Mouse (Mus musculus) kidney, adult 8-10 months (tissue): ENCODE data around the gene Myom1.

Experiments used
- DNase-seq, 2 experiments: peaks; one replicate each; pipeline ENCODE4 v3.0.0; 2022

The Myom1 gene

DNA sequence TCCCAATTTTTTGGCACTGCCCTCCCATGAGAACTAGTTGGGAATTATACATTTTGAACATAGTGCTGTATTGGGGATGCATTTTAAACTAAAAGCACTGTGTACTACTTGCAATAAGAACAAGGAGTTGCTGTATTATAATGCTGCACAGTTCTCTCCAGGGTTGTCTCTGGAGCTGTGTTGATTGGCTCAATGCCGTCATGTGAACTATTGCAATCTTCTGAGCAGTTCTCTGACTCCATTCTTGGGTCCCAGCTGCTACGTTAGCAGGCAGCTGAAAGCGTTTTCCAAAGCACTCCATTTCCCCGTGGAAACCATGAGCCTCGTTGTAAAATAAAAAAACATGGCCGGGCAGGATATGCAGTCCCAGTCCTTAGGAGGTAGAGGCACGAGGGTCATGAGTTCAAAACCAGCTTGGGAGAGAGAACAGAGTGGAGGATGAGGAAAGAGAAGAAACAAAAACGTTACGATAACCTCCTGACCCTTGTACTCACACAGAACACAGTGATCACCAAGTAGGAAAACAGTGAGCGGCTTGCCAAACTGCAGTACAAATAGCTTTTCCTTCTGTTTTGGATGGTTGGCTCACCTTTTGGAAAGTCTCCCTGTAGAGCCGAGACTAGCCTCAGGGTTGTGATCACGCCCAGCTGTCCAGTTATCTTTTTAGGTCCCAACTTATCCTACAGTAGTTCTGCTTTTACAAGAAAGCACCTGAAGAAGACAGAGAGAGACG is 60.6 kb downstream of the Myom1 start:
- DNase-seq = no peak

DNA sequence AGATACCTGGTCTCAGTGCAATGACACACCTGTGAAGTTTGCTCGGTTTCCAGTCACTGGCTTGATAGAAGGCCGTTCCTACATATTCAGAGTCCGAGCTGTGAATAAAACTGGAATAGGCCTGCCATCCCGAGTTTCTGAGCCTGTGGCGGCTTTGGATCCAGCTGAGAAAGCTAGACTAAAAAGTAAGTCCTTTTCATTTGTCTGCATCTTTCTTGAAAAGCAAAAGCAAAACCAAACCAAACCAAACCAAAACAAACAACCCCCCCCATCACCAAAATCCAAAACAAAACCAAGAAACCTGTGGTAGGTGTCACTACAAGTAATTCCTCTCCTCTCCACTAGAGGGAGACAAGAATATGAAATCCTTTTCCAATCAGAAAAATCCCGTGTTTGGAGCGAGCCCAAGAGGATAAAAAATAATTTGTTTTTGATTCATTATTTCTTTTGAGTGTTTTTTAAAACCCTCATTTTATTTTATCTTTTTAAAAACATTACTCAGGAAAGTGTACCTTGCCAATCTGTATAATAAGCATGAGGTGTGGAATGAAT is 62.1 kb downstream of the Myom1 start:
- DNase-seq = peak in 1 of 2 experiments; percentile 7

GRCm38 (mm10) chr17:71065127-71065526 is 62.7 kb downstream of the Myom1 start:
- DNase-seq = no peak

DNA sequence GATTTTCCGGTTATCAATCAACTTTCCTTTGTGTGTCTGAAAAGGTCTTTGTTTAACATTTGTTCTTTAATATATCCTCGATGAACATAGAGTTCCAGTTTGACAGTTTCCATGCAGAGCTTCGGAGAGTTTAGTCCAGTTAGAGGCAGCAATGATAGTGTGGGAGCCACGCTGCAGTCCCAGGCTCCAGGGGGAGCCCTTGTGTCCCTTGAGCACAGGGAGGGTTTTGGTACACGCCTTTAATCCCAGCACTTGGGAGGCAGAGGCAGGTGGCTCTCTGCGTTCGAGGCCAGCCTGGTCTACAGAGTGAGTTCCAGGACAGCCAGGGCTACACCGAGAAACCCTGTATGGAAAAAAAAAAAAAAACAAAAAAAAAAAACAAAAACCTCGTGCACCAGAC is 66.7 kb downstream of the Myom1 start:
- DNase-seq = peak in 1 of 2 experiments; percentile 13

DNA sequence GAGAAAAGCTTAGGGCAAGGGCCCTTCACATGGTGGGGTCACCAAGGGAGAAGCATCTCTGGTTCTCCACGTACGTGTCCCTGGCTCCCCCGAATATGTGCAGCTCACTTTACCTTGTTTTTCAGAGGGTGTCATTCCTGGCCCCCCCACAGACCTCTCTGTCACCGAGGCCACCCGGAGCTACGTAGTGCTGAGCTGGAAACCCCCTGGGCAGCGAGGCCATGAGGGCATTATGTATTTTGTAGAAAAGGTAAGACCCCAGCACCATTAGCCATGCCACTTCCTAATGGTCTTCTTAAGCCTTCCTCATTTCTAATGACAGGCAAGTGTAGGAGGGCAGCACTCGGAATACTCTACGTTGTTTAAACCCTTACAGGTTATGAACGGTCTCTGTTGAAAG is 69.5 kb downstream of the Myom1 start:
- no peak for DNase-seq

DNA sequence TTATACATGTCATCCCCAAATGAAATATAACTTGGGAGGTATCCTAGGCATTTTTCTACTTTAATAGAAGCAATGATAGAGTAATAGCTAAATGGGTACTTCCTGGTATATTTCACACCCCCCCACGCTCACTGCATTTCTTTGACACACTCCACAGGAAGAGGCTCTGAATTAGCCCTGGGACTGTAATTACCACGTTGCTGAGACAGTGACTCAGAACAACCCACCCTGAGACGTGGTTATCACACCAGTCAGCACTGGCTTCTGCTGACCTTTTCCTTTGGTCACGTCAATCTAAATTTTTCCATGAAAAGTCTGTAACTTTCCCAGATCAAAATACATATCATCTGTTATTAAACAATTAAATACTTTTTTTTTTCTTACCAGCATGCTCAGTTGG is 72.0 kb downstream of the Myom1 start:
- no peak for DNase-seq

GRCm38 (mm10) chr17:71081986-71082385 is 79.6 kb downstream of the Myom1 start:
- DNase-seq = no peak

DNA sequence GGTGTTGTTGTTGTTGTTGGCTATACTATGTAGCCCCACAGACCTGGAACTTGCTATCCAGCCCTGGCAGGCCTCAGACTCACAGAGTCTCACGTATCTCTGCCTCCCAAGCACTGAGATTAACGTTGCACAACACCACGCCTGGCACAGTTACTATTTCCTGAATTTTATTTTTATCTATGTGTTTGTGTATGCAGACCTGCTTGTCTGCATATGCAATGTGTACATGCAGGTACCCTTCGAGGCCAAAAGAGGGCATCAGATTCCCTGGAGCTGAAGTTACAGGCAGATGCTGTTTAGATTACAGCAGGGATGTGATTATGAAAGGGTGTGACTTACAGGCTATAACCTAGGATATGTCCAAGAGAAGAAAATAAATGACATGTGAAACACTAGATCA is 84.5 kb downstream of the Myom1 start:
- DNase-seq = no peak

DNA sequence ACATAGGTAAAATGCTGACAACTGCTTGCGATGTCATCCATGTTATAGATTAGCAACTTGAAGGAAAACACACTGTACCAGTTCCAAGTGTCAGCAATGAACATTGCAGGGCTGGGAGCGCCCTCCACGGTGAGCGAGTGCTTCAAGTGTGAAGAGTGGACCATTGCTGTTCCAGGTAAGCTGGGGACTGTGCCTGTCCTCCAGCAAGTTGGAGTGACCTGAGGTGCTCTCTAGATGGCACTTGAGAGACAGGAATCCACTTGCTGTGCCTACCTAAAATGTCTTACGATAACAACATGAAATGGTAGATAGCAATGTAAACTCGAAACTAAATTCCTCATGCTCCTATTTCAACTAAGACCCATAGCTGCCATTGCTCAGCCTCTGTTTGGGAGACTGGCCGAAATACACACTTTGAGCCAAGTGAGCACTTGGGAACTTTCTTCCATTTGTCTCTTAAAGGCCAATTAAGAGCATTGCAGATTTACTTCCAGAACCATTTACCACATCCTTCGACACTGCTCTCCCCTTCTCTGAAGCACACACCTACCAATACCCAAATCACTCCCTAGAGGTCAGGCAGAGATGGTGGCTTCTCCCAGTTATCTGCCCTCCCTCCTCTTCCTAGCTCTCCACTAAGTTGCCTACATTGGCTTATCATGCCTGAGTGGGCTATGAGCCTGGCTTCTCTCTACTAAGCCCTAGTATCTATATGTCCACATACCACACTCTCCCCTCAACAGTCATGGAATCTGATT is 85.1 kb downstream of the Myom1 start:
- peak in 1 of 2 experiments; percentile 48 for DNase-seq

GRCm38 (mm10) chr17:71088154-71088521 is 85.7 kb downstream of the Myom1 start:
- DNase-seq = no peak

DNA sequence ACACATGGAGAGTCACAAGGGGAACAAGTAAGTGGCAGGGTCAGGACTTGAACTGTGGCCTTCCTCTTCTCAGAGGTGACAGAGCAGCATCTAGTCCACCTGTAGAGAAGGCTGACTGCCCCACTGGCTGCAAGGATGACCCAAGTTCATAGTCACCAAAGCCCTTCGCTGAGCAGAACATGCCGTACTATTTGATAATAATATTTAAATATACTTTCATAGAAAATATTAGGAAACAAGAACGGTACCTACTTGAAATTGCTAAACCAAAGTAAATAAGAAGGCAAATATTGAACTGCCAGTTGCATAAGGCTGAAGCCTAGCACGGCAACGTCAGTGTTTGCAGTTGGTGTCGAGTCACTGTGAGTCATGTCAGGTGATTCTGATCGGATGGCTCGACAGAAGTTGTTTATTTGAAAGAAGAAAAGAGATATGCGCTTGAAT is 86.6 kb downstream of the Myom1 start:
- no peak for DNase-seq

- peak; percentile 82 to 86 for DNase-seq
These were observed 87.5 kb downstream of the Myom1 start for GRCm38 (mm10) chr17:71089781-71090480.

DNA sequence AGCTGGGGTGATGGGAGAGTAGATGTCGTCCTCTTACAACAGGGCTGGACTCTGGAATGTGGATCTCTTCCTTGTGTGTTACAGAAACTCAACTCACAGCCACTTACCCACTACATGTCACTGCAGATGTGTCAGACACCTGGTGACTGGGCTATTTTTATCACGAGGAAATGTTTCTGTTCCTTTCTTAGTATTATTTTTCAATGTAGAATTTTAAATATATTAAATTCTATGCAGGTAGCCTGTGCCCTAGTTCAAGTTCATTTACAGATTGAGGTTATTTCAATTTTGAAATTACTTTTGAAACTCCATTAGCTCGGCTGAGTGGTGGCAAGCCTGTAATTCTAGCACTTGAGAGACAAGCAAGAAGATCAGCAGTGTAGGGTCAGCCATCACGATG is 88.6 kb downstream of the Myom1 start:
- DNase-seq = no peak

DNA sequence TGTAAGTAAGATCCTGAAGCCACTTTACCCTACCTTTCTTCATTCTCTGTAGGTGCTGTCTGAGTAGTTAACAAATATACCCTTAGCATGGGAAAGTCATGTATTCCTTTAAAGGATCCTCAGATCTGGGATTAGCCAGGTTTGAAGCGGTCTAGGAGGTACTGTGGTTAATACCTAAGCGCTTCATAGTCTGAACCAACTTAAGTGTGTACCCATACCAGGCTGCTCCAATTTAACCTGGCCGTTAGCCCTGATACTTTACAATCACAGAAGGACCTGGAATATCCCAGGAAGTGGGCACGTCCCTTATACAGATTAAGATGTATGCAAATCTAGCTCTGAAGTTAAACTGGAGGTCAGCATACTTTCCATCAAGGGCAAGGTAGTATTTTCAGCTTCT is 89.9 kb downstream of the Myom1 start:
- DNase-seq = peak in 1 of 2 experiments; percentile 34

DNA sequence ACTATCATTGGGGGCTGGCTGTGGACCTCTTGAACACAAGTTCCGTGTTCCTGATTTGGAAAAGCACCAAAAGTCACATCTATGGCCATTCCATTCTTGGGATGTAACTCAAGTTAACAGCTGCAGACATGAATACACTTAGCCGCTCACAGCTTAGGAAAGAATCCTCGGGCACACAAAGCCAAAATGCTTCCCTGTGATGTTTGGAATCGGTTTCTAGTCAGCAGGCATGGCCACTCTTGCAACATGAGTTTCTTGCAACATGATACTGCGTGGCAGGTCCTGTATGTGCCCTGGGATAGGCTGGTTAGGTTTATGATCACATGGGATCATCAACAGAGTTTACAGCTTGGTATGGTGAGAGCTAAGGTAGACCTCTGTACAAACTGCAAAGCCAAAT is 91.4 kb downstream of the Myom1 start:
- no peak for DNase-seq

DNA sequence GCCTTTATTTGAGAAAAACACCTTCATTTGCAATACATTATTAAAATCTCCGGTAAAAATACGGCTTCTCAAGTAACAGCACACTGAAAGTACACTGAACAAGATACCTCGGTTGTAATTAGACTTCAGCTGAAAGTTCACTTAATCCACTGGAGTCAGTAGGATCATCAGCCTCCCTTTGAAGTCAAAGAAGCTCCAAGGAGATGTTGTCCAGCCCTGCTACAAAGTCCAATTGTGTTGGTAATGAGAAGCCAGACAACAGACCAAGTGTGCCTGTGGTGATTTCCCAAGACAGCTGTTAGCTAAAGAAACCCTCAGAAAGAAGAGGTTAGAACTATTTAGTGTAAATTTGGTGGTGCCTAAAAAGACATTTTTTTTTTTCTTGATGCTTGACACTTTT is 92.0 kb downstream of the Myom1 start:
- peak; percentile 65 to 83 for DNase-seq

- DNase-seq = no peak
These were observed 94.2 kb downstream of the Myom1 start for GRCm38 (mm10) chr17:71096557-71097208.

GRCm38 (mm10) chr17:71097209-71097597 is 94.8 kb downstream of the Myom1 start:
- peak; percentile 86 to 92 for DNase-seq

GRCm38 (mm10) chr17:71098606-71099005 is 96.2 kb downstream of the Myom1 start:
- DNase-seq = peak in 1 of 2 experiments; percentile 40

GRCm38 (mm10) chr17:71102571-71103551 is 100.4 kb downstream of the Myom1 start:
- no peak for DNase-seq

DNA sequence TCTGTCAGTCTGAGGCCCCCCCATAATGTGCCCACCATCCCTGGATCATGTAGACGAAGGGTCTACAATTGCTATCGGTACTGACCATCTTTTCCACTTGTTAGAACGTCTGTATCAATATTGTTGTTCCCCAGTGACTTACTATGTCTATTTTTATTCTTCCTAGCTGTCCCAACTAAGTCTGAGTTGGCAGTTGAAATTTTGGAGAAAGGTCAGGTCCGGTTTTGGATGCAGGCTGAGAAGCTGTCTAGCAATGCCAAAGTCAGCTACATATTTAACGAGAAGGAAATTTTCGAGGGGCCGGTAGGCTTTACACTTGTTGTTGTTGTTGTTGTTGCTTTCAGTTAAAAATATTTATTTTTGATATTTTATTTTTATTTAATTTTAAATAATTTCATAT is 102.9 kb downstream of the Myom1 start:
- no peak for DNase-seq

- DNase-seq = peak in 1 of 2 experiments; percentile 69
These were observed 103.8 kb downstream of the Myom1 start for GRCm38 (mm10) chr17:71106250-71106649.
